Mouse (Mus musculus): ENCODE measurements around the gene Plcb3. TPM values are rescaled to one million over a fixed set of nuclear protein-coding genes. Genes with fewer than 3 reads are reported as not detected.

Plcb3 gene
- polyA plus RNA-seq, 1 experiment: 31.5 TPM

DNA sequence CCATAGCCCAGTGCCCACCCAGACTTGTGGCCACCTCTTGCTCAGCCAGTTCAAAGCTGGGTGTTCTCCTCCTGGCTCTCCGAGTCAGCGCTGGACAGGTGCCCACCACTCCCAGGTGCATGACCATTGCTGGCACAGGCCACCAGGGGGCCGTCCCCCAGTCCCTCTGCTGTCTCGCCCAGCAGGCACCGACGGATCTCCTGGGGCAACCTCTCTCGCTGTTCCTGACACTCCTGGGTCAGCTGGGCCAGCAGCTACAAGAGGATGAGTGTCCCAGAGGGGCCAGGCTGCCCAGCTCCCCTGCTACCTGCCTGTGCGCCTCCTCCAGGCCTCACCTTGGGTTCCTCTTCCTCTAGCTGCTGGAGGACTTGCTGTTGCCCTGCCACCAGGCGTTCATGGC, 22.2 kb downstream of the Plcb3 start:
- TF ChIP-seq CTCF (IDR thresholded peaks at IDR 0.05; ENCODE audit: extremely low read depth, insufficient read depth, insufficient read length, insufficient replicate concordance): no peak
- no peak for TF ChIP-seq POLR2A (IDR thresholded peaks at IDR 0.05; ENCODE audit: low read depth, low read length)
- peaks cover 5% of the 10 kb centered on the region for H3K36me3 ChIP-seq (ENCODE audit: control insufficient read depth, insufficient read depth, low read length)
- 69% methylated on average over 9 of the region's 9 CpGs for WGBS
- H3K4me1 ChIP-seq (ENCODE audit: control insufficient read depth, insufficient read depth, insufficient read length): peaks cover 11% of the 10 kb centered on the region; the same call in 1 of the 2 replicates
- H3K27me3 ChIP-seq (ENCODE audit: control insufficient read depth, insufficient read depth, low read length): no peaks in the 10 kb centered on the region
- H3K4me3 ChIP-seq (ENCODE audit: extremely low read depth, insufficient read depth, insufficient read length): no peak overlapping the region
- DNase-seq (ENCODE audit: low read depth in 1 of 2, low spot score in 2 of 2): peak in 1 of 2 experiments; percentile 29
- no peak overlapping the region for H3K27ac ChIP-seq (ENCODE audit: insufficient read depth, low read length)

DNA sequence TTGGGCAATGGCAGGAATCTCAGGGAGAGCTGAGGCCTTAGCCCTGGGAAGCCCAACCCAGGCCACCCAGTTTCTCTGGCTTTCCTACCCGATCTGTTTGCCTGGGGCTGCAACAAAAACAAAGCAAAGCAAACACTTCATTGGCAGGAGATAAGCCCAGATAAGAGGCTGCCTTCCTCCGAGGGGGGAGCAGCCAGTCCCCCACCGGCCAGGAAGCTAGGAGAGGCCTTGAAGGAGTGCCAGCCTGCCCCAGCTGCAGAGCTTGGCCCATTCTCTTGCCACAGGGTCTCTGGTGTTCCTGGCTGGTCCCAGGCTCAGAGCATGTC, 23.6 kb downstream of the Plcb3 start:
- DNase-seq (ENCODE audit: low read depth in 1 of 2, low spot score in 2 of 2): no peak
- H3K4me1 ChIP-seq (ENCODE audit: control insufficient read depth, insufficient read depth, insufficient read length): peaks cover 11% of the 10 kb centered on the region; the same call in 1 of the 2 replicates
- peak overlapping the region; percentile 77 for H3K27ac ChIP-seq (ENCODE audit: insufficient read depth, low read length)
- no peaks in the 10 kb centered on the region for H3K27me3 ChIP-seq (ENCODE audit: control insufficient read depth, insufficient read depth, low read length)
- no peak for TF ChIP-seq POLR2A (IDR thresholded peaks at IDR 0.05; ENCODE audit: low read depth, low read length)
- no peak for TF ChIP-seq CTCF (IDR thresholded peaks at IDR 0.05; ENCODE audit: extremely low read depth, insufficient read depth, insufficient read length, insufficient replicate concordance)
- 26% methylated on average over 3 of the region's 3 CpGs for WGBS
- H3K4me3 ChIP-seq (ENCODE audit: extremely low read depth, insufficient read depth, insufficient read length): peak overlapping the region; percentile 86; the same call in 1 of the 2 replicates
- peaks cover 3% of the 10 kb centered on the region; the same call in 1 of the 2 replicates for H3K36me3 ChIP-seq (ENCODE audit: control insufficient read depth, insufficient read depth, low read length)

DNA sequence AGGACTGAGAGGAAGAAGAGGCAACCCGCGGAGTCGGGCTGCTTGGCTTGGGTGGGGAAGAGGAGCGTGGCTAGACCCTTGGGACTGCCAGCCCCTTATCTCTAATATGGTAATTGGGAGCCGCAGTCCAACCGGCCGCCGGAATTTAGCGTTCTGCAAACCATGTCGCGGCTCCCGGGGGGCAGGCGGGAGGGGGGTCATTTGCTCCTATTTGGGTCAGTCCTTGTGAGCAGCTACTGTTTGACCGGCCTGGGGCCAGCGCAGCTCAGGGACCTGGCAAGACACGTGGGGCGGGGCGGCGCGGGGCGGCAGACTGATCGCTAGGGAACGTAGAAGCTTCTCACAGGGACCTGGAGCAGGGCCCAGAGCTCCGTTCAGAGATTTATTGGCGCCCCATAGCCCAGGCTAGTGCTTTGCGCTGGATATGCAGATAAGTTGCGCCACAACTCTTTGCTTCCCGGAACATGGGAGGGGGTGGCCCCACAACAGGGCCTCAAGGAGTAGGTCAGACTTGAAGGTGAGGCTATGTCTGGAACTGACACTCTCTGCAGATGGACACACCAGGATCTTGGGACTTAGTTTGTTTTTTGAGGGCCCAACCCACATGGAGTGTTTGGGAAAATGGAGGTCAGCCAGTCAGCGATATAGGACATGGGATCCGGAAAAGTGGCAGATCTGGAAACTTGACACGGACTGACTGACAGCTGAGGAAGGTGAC, 24.1 kb downstream of the Plcb3 start:
- 7% methylated on average over 31 of the region's 31 CpGs for WGBS
- H3K4me1 ChIP-seq (ENCODE audit: control insufficient read depth, insufficient read depth, insufficient read length): peaks cover 11% of the 10 kb centered on the region; the same call in 1 of the 2 replicates
- peak in 1 of 2 experiments; percentile 46 for DNase-seq (ENCODE audit: low read depth in 1 of 2, low spot score in 2 of 2)
- peak overlapping the region; percentile 86 for H3K4me3 ChIP-seq (ENCODE audit: extremely low read depth, insufficient read depth, insufficient read length)
- H3K27ac ChIP-seq (ENCODE audit: insufficient read depth, low read length): peak overlapping the region; percentile 77
- H3K36me3 ChIP-seq (ENCODE audit: control insufficient read depth, insufficient read depth, low read length): peaks cover 3% of the 10 kb centered on the region; the same call in 1 of the 2 replicates
- TF ChIP-seq POLR2A (IDR thresholded peaks at IDR 0.05; ENCODE audit: low read depth, low read length): no peak
- no peak for TF ChIP-seq CTCF (IDR thresholded peaks at IDR 0.05; ENCODE audit: extremely low read depth, insufficient read depth, insufficient read length, insufficient replicate concordance)
- no peaks in the 10 kb centered on the region for H3K27me3 ChIP-seq (ENCODE audit: control insufficient read depth, insufficient read depth, low read length)

DNA sequence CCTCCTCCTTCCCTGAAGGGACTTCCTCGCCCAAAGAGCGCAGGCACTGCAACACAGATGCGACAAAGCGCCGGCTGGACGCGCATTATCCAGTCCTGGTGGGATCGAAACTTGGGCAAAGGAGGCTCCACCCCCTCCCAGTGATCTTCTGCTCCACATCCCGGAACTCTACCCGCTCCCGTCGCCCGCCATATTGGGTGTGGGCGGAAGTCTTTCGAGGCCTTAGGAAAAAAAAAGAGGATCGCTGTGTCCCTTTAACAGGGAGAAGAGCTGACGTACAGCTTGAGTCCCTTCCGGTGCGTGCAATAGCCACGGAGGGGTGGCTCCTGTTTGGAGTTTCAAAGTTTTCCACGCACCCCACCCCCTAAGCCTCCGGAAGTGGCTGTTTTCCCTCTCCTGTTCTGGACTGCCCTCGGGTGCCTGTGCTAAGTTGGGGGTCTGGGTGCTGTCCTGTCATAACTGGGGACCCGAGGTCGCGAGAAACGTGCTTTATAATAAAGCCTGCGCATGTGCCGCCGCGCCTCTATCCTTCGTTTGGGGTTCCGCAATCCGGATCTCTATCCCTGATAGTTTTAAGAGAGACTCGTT, 24.8 kb downstream of the Plcb3 start:
- WGBS: under 1% methylated on average over 35 of the region's 35 CpGs

DNA sequence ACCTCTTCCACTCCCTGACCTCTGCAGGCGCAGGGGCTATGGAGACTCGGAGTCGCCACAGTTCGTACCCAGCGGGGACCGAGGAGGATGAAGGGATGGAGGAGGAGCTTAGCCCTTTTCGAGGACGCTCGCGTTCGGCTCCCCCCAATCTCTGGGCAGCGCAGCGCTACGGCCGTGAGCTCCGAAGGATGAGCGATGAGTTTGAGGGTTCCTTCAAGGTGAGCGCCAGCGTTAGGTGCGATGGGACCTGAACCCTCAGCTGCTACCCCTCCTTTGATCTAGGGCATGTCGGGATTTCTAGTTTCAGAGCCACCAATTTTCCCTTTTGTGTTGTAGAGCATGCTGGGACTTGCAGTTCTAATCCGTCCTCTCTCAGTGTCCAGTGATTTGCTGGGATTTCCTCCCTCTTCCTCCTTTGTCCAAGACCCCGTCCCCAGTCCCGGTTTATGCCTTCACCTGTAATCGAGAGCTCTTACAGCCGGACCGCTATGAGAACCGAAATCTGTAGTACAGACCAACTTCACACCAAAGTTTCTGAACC, 25.6 kb downstream of the Plcb3 start:
- WGBS: 1% methylated on average over 28 of the region's 28 CpGs
- no peak for TF ChIP-seq CTCF (IDR thresholded peaks at IDR 0.05; ENCODE audit: extremely low read depth, insufficient read depth, insufficient read length, insufficient replicate concordance)
- no peak; the same call in 1 of the 2 replicates for TF ChIP-seq POLR2A (IDR thresholded peaks at IDR 0.05; ENCODE audit: low read depth, low read length)
- Histone ChIP-seq H3K4me1 (ENCODE audit: control insufficient read depth, insufficient read depth, insufficient read length) (peaks cover 11% of the 10 kb centered on the region; the same call in 1 of the 2 replicates), H3K27ac (ENCODE audit: insufficient read depth, low read length) (peak overlapping the region; percentile 77), H3K4me3 (ENCODE audit: extremely low read depth, insufficient read depth, insufficient read length) (peak overlapping the region; percentile 86), H3K27me3 (ENCODE audit: control insufficient read depth, insufficient read depth, low read length) (no peaks in the 10 kb centered on the region), H3K36me3 (ENCODE audit: control insufficient read depth, insufficient read depth, low read length) (peaks cover 1% of the 10 kb centered on the region; the same call in 1 of the 2 replicates)
- no peak for DNase-seq (ENCODE audit: low read depth in 1 of 2, low spot score in 2 of 2)

More for the DNA sequence above, 24.8 kb downstream of the Plcb3 start:
- peaks cover 11% of the 10 kb centered on the region; the same call in 1 of the 2 replicates for H3K4me1 ChIP-seq (ENCODE audit: control insufficient read depth, insufficient read depth, insufficient read length)
- peaks cover 3% of the 10 kb centered on the region; the same call in 1 of the 2 replicates for H3K36me3 ChIP-seq (ENCODE audit: control insufficient read depth, insufficient read depth, low read length)
- H3K27me3 ChIP-seq (ENCODE audit: control insufficient read depth, insufficient read depth, low read length): no peaks in the 10 kb centered on the region
- peak overlapping the region; percentile 77 for H3K27ac ChIP-seq (ENCODE audit: insufficient read depth, low read length)
- peak overlapping the region; percentile 86 for H3K4me3 ChIP-seq (ENCODE audit: extremely low read depth, insufficient read depth, insufficient read length)
- DNase-seq (ENCODE audit: low read depth in 1 of 2, low spot score in 2 of 2): peak in 1 of 2 experiments; percentile 77
- TF ChIP-seq POLR2A (IDR thresholded peaks at IDR 0.05; ENCODE audit: low read depth, low read length): peak; percentile 16; the same call in 1 of the 2 replicates
- TF ChIP-seq CTCF (IDR thresholded peaks at IDR 0.05; ENCODE audit: extremely low read depth, insufficient read depth, insufficient read length, insufficient replicate concordance): no peak

DNA sequence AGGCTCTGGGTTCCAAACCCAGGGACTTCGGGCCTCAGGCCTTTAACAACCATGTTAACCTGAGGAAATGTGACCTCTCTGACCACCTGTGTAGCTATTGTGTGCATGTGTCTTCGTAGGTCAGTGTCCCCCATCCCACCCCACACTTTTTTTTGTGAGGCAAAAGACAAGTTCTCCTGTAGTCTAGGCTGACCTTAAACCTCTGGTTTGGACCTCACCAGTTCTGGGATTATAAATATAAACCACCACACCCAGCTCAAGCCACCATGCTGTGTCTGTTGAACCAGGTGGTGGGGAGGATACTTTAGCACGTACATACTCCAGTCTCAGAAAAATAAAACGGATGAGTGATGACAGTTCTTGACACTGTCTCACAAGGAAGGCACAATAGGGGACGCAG, 26.3 kb downstream of the Plcb3 start:
- H3K27ac ChIP-seq (ENCODE audit: insufficient read depth, low read length): no peak overlapping the region
- WGBS: 85% methylated on average over 5 of the region's 5 CpGs
- no peak for DNase-seq (ENCODE audit: low read depth in 1 of 2, low spot score in 2 of 2)

More for the DNA sequence above, 26.3 kb downstream of the Plcb3 start:
- Histone ChIP-seq H3K36me3 (ENCODE audit: control insufficient read depth, insufficient read depth, low read length) (peaks cover 1% of the 10 kb centered on the region; the same call in 1 of the 2 replicates), H3K4me3 (ENCODE audit: extremely low read depth, insufficient read depth, insufficient read length) (no peak overlapping the region), H3K4me1 (ENCODE audit: control insufficient read depth, insufficient read depth, insufficient read length) (peaks cover 6% of the 10 kb centered on the region; the same call in 1 of the 2 replicates), H3K27me3 (ENCODE audit: control insufficient read depth, insufficient read depth, low read length) (no peaks in the 10 kb centered on the region)
- TF ChIP-seq POLR2A (IDR thresholded peaks at IDR 0.05; ENCODE audit: low read depth, low read length) (no peak), CTCF (IDR thresholded peaks at IDR 0.05; ENCODE audit: extremely low read depth, insufficient read depth, insufficient read length, insufficient replicate concordance) (no peak)

Measured in spleen, adult 2 months (tissue).